Mouse (Mus musculus): ENCODE results near the gene Nfic. TPM values are rescaled to one million over a fixed set of nuclear protein-coding genes. Genes with fewer than 3 reads are reported as not detected.

Nfic gene
- polyA plus RNA-seq, 1 experiment from 2014 or later: 15.4 TPM

DNA sequence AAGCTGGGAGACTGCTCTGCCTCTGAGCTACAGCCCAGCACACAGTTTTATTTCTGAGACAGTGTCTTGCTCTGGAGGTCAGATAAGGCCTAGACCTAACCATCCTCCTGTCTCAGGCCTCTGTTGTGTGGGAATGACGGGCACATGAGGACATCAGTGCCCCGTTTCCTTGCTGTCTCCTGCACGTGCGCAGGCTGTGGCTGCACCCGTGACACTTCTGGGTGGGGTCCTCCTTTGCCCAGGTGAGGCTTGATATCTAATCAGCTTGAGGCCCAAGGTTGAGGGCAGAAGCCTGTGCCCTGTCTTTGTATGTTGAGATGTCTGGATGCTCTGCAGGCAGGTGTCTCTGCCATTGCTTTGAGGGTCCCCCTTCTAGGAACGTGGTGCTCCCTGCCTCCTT lies 63.2 kb downstream of the Nfic start:
- Histone ChIP-seq H3K4me2 (ENCODE audit: low read length) (no peak overlapping the region), H3K27me3 (ENCODE audit: control insufficient read depth, insufficient read depth, low read depth, low read length) (no peaks in the 10 kb centered on the region), H3K36me3 (ENCODE audit: control insufficient read depth, insufficient read depth, low read length) (peaks cover 8% of the 10 kb centered on the region), H3K4me3 (ENCODE audit: low read depth, low read length) (no peak overlapping the region), H3K27ac (ENCODE audit: low read length) (no peak overlapping the region), H3K9me3 (replicated peaks; ENCODE audit: control insufficient read depth, low read length, poor library complexity, severe bottlenecking) (no peaks in the 10 kb centered on the region), H3K4me1 (ENCODE audit: control insufficient read depth, insufficient read depth, low read length) (peaks cover 4% of the 10 kb centered on the region; the same call in 1 of the 2 replicates), H3K9ac (ENCODE audit: low read depth, low read length) (no peak overlapping the region)
- no peak for ATAC-seq
- WGBS: 82% methylated on average over 6 of the region's 6 CpGs

DNA sequence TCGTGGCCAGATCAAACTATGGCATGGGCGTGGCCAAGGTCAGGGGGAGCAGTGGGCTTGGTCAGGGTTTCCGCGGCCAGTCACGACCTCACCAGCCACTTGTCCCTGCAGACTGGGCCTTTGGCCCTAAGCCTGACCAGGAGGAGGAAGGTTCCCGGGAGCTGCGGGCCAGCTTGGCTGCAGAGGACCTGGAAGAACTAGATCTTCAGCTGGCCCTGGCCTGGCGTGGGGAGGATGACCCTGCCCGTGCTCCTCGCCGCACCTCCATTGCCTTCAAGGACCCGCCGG lies 64.8 kb downstream of the Nfic start:
- Histone ChIP-seq H3K4me1 (ENCODE audit: control insufficient read depth, insufficient read depth, low read length) (peaks cover 8% of the 10 kb centered on the region), H3K36me3 (ENCODE audit: control insufficient read depth, insufficient read depth, low read length) (peaks cover 12% of the 10 kb centered on the region), H3K9me3 (replicated peaks; ENCODE audit: control insufficient read depth, low read length, poor library complexity, severe bottlenecking) (no peaks in the 10 kb centered on the region), H3K27ac (ENCODE audit: low read length) (no peak overlapping the region), H3K27me3 (ENCODE audit: control insufficient read depth, insufficient read depth, low read depth, low read length) (no peaks in the 10 kb centered on the region), H3K4me3 (ENCODE audit: low read depth, low read length) (no peak overlapping the region), H3K4me2 (ENCODE audit: low read length) (no peak overlapping the region), H3K9ac (ENCODE audit: low read depth, low read length) (no peak overlapping the region)
- no peak for ATAC-seq
- 90% methylated on average over 13 of the region's 13 CpGs for WGBS

DNA sequence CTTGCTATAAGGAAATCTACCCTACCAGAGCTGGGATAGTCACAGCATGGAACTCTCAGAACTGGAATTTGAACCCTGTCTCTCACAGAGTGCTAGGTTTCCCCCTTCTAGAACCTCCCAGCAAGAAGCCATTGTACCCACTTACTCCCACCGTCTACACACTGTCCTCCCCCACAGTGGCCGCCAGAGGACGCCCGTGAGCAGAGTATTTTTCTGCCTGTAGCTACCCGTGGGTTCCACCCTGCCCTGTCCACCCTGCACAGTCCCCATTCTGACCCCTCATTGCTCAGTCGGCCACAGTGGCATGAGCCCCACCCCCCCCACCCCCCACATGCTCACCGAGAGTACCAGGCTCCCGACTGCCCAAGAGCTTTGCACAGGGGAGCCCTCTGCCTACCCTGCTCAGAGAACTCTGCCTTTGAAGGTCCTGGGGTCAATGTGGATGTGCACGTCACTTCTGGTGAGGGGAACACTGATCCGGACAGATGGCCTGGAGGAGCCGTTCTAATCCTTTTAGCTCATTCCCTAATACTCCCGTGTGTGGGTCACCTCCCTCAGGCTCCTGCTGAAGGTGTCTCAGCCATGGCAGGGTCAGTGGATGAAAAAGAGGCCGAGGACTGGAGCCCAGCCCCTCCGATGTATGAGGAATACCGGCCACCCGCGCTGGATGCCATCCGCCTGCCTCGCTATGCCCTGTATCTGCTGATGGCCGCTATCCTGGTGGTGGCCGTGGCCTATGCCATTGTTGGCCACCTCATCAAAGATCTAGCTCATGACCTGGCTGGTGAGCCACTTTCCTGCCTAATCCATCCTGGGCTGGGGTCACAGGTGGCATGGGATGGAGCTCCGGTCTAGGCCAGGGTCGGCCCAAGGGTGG lies 65.4 kb downstream of the Nfic start:
- WGBS: 52% methylated on average over 23 of the region's 23 CpGs
- H3K4me1 ChIP-seq (ENCODE audit: control insufficient read depth, insufficient read depth, low read length): peaks cover 14% of the 10 kb centered on the region
- H3K4me2 ChIP-seq (ENCODE audit: low read length): no peak overlapping the region
- H3K9ac ChIP-seq (ENCODE audit: low read depth, low read length): no peak overlapping the region
- peaks cover 12% of the 10 kb centered on the region for H3K36me3 ChIP-seq (ENCODE audit: control insufficient read depth, insufficient read depth, low read length)
- no peak for ATAC-seq
- no peak overlapping the region for H3K27ac ChIP-seq (ENCODE audit: low read length)
- no peaks in the 10 kb centered on the region for H3K9me3 ChIP-seq (replicated peaks; ENCODE audit: control insufficient read depth, low read length, poor library complexity, severe bottlenecking)
- H3K4me3 ChIP-seq (ENCODE audit: low read depth, low read length): no peak overlapping the region
- H3K27me3 ChIP-seq (ENCODE audit: control insufficient read depth, insufficient read depth, low read depth, low read length): no peaks in the 10 kb centered on the region

DNA sequence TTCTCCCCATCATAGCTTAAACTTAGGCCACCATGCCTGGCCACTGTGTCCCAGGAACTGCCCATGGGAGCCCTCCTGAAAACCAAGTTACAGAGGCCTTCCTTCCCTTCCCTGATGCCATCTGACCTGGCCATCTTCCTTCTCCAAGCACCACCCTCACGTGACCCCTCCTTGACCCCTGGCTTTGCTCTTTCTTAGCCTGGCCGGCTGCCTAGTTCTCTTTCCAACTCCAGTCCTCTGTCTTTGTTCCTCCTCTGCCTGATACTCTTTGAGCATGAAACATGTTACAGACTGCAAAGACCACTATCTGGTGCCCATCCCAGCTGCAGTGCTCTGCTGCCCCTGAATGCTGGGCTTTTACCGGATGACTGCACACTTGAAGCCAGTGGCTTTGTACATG lies 66.1 kb downstream of the Nfic start:
- peaks cover 17% of the 10 kb centered on the region for H3K4me1 ChIP-seq (ENCODE audit: control insufficient read depth, insufficient read depth, low read length)
- no peak overlapping the region for H3K4me3 ChIP-seq (ENCODE audit: low read depth, low read length)
- no peak overlapping the region for H3K4me2 ChIP-seq (ENCODE audit: low read length)
- no peaks in the 10 kb centered on the region for H3K9me3 ChIP-seq (replicated peaks; ENCODE audit: control insufficient read depth, low read length, poor library complexity, severe bottlenecking)
- 44% methylated on average over 3 of the region's 3 CpGs for WGBS
- no peaks in the 10 kb centered on the region for H3K27me3 ChIP-seq (ENCODE audit: control insufficient read depth, insufficient read depth, low read depth, low read length)
- no peak overlapping the region for H3K27ac ChIP-seq (ENCODE audit: low read length)
- peaks cover 12% of the 10 kb centered on the region for H3K36me3 ChIP-seq (ENCODE audit: control insufficient read depth, insufficient read depth, low read length)
- H3K9ac ChIP-seq (ENCODE audit: low read depth, low read length): no peak overlapping the region
- no peak for ATAC-seq

DNA sequence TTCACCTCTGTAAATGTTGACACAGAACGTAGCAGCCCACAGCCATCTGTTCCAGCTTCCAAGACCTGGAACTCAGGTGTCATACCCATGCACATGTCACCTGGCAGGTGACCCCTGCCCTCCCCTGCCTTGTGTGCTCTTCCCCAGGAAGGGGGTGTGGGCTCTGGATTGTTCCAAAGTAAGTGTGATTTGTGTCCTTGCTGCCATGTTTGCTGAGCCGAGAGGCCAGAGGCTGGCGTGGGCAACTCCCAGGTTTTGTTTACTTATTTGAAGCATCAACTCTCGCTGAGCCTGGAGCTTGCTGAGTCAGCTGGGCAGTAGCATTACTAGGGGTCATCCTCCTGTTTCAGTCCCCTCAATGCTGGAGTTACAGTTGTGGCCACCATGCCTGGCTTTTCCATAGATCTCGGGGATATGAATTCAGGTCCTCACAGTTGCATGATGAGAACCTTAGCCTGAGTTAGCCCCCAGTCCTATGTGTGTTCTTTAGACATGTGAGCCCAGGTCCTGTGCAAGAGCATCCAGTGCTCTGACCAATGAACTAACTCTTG lies 66.9 kb downstream of the Nfic start, which contains the start of gene Gm48552:
Gm48552 (plus strand) TSS at position 501 of the 551 bp plus-strand sequence.
- 85% methylated on average over 5 of the region's 5 CpGs for WGBS
- Histone ChIP-seq H3K27ac (ENCODE audit: low read length) (no peak within 1 kb of the TSS), H3K9ac (ENCODE audit: low read depth, low read length) (no peak within 1 kb of the TSS), H3K9me3 (replicated peaks; ENCODE audit: control insufficient read depth, low read length, poor library complexity, severe bottlenecking) (no peaks in the 10 kb centered on the region), H3K36me3 (ENCODE audit: control insufficient read depth, insufficient read depth, low read length) (peaks cover 12% of the 10 kb centered on the region), H3K4me3 (ENCODE audit: low read depth, low read length) (no peak within 1 kb of the TSS), H3K4me2 (ENCODE audit: low read length) (no peak within 1 kb of the TSS), H3K27me3 (ENCODE audit: control insufficient read depth, insufficient read depth, low read depth, low read length) (no peaks in the 10 kb centered on the region), H3K4me1 (ENCODE audit: control insufficient read depth, insufficient read depth, low read length) (peaks cover 17% of the 10 kb centered on the region)
- no peak for ATAC-seq

DNA sequence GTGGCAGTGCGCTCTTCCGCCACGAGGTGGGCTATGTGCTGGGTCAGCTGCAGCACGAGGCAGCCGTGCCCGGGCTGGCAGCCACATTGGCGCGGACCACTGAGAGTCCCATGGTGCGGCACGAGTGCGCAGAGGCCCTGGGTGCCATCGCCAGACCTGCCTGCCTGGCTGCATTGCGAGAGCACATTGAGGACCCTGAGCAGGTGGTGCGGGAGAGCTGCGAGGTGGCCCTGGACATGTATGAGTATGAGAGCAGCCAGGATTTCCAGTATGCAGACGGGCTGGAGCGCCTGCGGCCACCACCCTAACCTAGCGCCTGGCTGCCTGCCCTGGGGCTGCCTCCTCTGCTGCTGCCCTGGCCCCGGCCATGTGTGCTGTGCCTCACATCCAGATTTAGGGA lies 67.7 kb downstream of the Nfic start:
- H3K36me3 ChIP-seq (ENCODE audit: control insufficient read depth, insufficient read depth, low read length): peaks cover 12% of the 10 kb centered on the region
- no peak for ATAC-seq
- H3K9me3 ChIP-seq (replicated peaks; ENCODE audit: control insufficient read depth, low read length, poor library complexity, severe bottlenecking): no peaks in the 10 kb centered on the region
- H3K9ac ChIP-seq (ENCODE audit: low read depth, low read length): no peak overlapping the region
- WGBS: 94% methylated on average over 20 of the region's 20 CpGs
- H3K4me1 ChIP-seq (ENCODE audit: control insufficient read depth, insufficient read depth, low read length): peaks cover 13% of the 10 kb centered on the region
- H3K27me3 ChIP-seq (ENCODE audit: control insufficient read depth, insufficient read depth, low read depth, low read length): no peaks in the 10 kb centered on the region
- no peak overlapping the region for H3K4me2 ChIP-seq (ENCODE audit: low read length)
- no peak overlapping the region for H3K4me3 ChIP-seq (ENCODE audit: low read depth, low read length)
- H3K27ac ChIP-seq (ENCODE audit: low read length): no peak overlapping the region

DNA sequence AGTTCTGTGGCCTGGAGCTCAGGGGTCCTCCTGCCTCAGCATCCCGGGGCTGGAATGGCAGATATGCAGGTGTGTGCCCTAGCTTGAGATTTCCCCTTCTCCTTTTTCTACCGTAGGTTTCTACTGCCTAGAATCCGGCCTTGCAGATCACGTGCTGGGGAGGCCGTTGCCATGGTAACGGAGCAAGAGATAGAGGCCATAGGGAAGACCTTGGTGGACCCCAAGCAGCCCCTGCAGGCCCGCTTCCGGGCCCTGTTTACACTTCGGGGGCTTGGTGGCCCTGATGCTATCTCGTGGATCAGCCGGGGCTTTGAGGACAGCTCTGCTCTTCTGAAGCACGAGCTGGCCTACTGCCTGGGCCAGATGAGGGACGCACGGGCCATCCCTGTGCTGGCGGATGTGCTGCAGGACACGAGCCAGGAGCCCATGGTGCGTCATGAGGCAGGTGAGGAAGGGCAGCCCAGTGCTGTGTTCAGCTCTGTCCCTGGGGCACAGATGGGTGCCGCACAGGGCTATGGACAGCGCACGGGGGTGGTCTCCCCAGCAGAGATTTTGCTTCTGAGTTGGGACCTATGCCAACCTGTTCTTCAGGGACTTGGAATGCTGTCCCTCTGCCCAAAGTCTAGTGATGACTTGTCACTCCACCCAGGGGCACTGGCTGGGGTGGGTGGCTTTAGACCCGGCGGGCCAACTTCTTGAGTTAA lies 69.7 kb downstream of the Nfic start:
- H3K4me2 ChIP-seq (ENCODE audit: low read length): peak overlapping the region; percentile 98; the same call in 1 of the 2 replicates
- H3K4me3 ChIP-seq (ENCODE audit: low read depth, low read length): no peak overlapping the region; the same call in 1 of the 2 replicates
- peaks cover 12% of the 10 kb centered on the region for H3K36me3 ChIP-seq (ENCODE audit: control insufficient read depth, insufficient read depth, low read length)
- WGBS: 79% methylated on average over 22 of the region's 22 CpGs
- peaks cover 13% of the 10 kb centered on the region for H3K4me1 ChIP-seq (ENCODE audit: control insufficient read depth, insufficient read depth, low read length)
- no peak overlapping the region for H3K27ac ChIP-seq (ENCODE audit: low read length)
- H3K27me3 ChIP-seq (ENCODE audit: control insufficient read depth, insufficient read depth, low read depth, low read length): no peaks in the 10 kb centered on the region
- no peaks in the 10 kb centered on the region for H3K9me3 ChIP-seq (replicated peaks; ENCODE audit: control insufficient read depth, low read length, poor library complexity, severe bottlenecking)
- no peak for ATAC-seq
- H3K9ac ChIP-seq (ENCODE audit: low read depth, low read length): 0 out of 2 replicates have a peak overlapping the region, but pooled peaks have one; percentile 84

DNA sequence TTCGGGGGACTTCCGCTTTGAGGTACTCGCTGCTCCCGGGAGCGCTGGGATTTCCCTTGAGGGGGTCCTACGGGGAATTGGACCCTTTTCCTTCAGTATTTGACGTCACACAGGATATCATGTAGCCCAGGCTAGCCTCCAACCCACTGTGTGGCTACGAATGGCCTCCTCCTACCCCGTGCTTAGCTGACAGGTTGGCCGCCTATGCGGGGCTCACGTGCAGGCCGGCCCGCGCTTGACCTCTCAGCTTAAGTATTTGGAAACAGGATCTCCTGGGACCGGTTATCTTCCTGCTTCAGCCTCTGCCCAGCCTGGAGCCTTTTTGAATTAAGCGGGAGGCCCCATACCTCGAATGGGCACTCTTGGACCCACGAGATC lies 70.8 kb downstream of the Nfic start:
- H3K9me3 ChIP-seq (replicated peaks; ENCODE audit: control insufficient read depth, low read length, poor library complexity, severe bottlenecking): no peaks in the 10 kb centered on the region
- WGBS: under 1% methylated on average over 19 of the region's 19 CpGs
- no peaks in the 10 kb centered on the region for H3K27me3 ChIP-seq (ENCODE audit: control insufficient read depth, insufficient read depth, low read depth, low read length)
- H3K36me3 ChIP-seq (ENCODE audit: control insufficient read depth, insufficient read depth, low read length): peaks cover 12% of the 10 kb centered on the region
- H3K9ac ChIP-seq (ENCODE audit: low read depth, low read length): peak overlapping the region; percentile 84
- H3K27ac ChIP-seq (ENCODE audit: low read length): peak overlapping the region; percentile 85
- peaks cover 13% of the 10 kb centered on the region for H3K4me1 ChIP-seq (ENCODE audit: control insufficient read depth, insufficient read depth, low read length)
- peak; percentile 29 for ATAC-seq
- H3K4me2 ChIP-seq (ENCODE audit: low read length): peak overlapping the region; percentile 98
- H3K4me3 ChIP-seq (ENCODE audit: low read depth, low read length): peak overlapping the region; percentile 69

Measured in midbrain, embryonic 16.5 days (tissue).